9 mouse cellular contexts compared by ENCODE assay signal in the genomic region with DNA sequence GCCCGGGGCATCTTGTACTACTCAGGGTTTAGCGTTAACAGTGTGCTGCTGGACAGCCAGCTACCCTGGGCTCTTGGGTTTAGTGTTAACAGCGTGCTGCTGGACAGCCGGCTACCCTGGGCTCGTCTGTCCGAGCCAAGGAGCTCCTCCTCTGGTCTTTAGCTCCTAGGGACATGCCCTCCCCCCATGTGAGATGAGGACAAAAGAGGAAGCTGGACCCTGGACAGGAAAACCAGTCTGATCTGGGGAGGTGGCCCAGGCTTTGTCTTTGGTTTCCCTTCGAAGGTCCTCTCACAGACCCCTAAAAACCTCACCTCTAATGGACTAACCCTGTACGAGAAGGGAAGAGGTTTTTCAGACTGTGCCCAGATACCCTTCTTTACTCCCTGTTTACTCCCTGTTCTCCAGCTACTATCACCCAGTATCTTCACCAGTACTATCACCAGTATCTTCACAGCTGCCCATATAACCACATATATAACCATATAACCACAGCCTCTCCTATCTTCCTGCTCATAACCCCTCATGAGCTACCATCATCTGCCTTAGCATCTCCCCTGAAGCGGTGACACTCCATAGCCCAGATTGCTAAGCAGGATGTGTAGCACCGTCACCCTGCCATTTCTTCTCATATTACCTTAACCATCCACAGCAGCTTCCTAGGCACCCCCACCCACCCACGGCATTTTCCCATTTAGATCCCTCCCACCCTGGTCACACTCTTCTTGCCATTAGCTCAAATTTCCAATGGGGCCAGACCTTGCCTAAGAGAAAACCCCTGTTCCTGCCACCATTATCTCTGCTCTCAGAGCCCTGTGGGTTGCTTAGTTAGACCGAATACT. TPM values are rescaled to one million over a fixed set of nuclear protein-coding genes. Genes with fewer than 3 reads are reported as not detected.
DNase-seq lines count a peak whose midpoint lies in the region; ATAC-seq and TF ChIP-seq lines count a peak whose summit lies in the region.
"Had no signal": no experiment of that assay in that cellular context is flagged by ENCODE, and none has a peak within 500 bp of the region (broad histone marks: within the 10 kb centered on the region; RNA-seq: fewer than 3 reads in every experiment).

No protein-coding gene starts in this region.

- H3K4me2 ChIP-seq in intestine, embryonic 16.5 days (ENCODE audit: low read depth, low read length): peak overlapping the region; percentile 84
- no peak overlapping the region for H3K4me2 ChIP-seq in forebrain, embryonic 11.5 days (ENCODE audit: low read depth, low read length, severe bottlenecking)

- peak; percentile 36 for DNase-seq in kidney, adult 2 months
- no peak for DNase-seq in kidney, adult 11 months
- peak; percentile 53 for DNase-seq in lung, postnatal 10 days
- no peak for DNase-seq in forebrain, embryonic 11.5 days (ENCODE audit: low spot score)
- DNase-seq in right cerebral cortex, adult 2 months (ENCODE audit: low spot score in 2 of 2): no peak
- no peak for DNase-seq in cerebellum, postnatal 14 days

- no peaks in the 10 kb centered on the region for H3K9me3 ChIP-seq in intestine, embryonic 16.5 days (ENCODE audit: control insufficient read depth, low read length)
- no peaks in the 10 kb centered on the region for H3K9me3 ChIP-seq in forebrain, embryonic 11.5 days (ENCODE audit: control insufficient read depth, low read length)

- TF ChIP-seq CTCF in kidney, adult 2 months (conservative IDR thresholded peaks at IDR 0.05; ENCODE audit: insufficient read depth, insufficient read length, low read depth, low read length): no peak
- TF ChIP-seq CTCF in cortical plate, adult 2 months (IDR thresholded peaks at IDR 0.05; ENCODE audit: extremely low read depth, insufficient read depth, low read length): no peak

- no peak for ATAC-seq in intestine, embryonic 16.5 days
- no peak for ATAC-seq in forebrain, embryonic 11.5 days (replicated peaks; ENCODE audit: low FRiP score)
- ATAC-seq: Patski had no signal

- WGBS in kidney, adult 2 months: 53% methylated on average over 12 of the region's 12 CpGs
- WGBS in intestine, embryonic 16.5 days: 62% methylated on average over 12 of the region's 12 CpGs
- WGBS in forebrain, embryonic 11.5 days: 55% methylated on average over 12 of the region's 12 CpGs

- no peak for TF ChIP-seq POLR2A in kidney, adult 2 months (IDR thresholded peaks at IDR 0.05; ENCODE audit: low read depth, low read length)
- no peak for TF ChIP-seq POLR2A in cortical plate, adult 2 months (IDR thresholded peaks at IDR 0.05; ENCODE audit: extremely low read depth, insufficient read depth, low read length)

- H3K9ac ChIP-seq in intestine, embryonic 16.5 days (ENCODE audit: low read depth, low read length): peak overlapping the region; percentile 48; the same call in 1 of the 2 replicates
- H3K9ac ChIP-seq in forebrain, embryonic 11.5 days (ENCODE audit: low read length): no peak overlapping the region

- peaks cover 26% of the 10 kb centered on the region for H3K4me1 ChIP-seq in kidney, adult 2 months (ENCODE audit: control insufficient read depth, insufficient read depth, low read length)
- peaks cover 3% of the 10 kb centered on the region; the same call in 1 of the 2 replicates for H3K4me1 ChIP-seq in cortical plate, adult 2 months (ENCODE audit: control insufficient read depth, insufficient read depth, low read length)
- peaks cover 70% of the 10 kb centered on the region for H3K4me1 ChIP-seq in intestine, embryonic 16.5 days (ENCODE audit: control insufficient read depth, insufficient read depth, low read length)
- H3K4me1 ChIP-seq in forebrain, embryonic 11.5 days (replicated peaks; ENCODE audit: control insufficient read depth, insufficient read depth, low read length): peaks cover 3% of the 10 kb centered on the region; the same call in 1 of the 2 replicates

- H3K27me3 ChIP-seq in kidney, adult 2 months (replicated peaks; ENCODE audit: control insufficient read depth, insufficient read depth, low read length): no peaks in the 10 kb centered on the region
- no peaks in the 10 kb centered on the region for H3K27me3 ChIP-seq in intestine, embryonic 16.5 days (replicated peaks; ENCODE audit: control insufficient read depth, insufficient read depth, low read length)
- H3K27me3 ChIP-seq in forebrain, embryonic 11.5 days (ENCODE audit: control insufficient read depth, insufficient read depth, low read length): no peaks in the 10 kb centered on the region
- H3K27me3 ChIP-seq: Patski had no signal

- H3K36me3 ChIP-seq in kidney, adult 2 months (ENCODE audit: control insufficient read depth, insufficient read depth, low read length): no peaks in the 10 kb centered on the region
- H3K36me3 ChIP-seq in intestine, embryonic 16.5 days (ENCODE audit: control insufficient read depth, insufficient read depth, low read length): no peaks in the 10 kb centered on the region
- H3K36me3 ChIP-seq in forebrain, embryonic 11.5 days (ENCODE audit: control insufficient read depth, insufficient read depth, low read length): no peaks in the 10 kb centered on the region

- no peak overlapping the region for H3K4me3 ChIP-seq in kidney, adult 2 months (ENCODE audit: insufficient read depth, low read depth, low read length)
- no peak overlapping the region for H3K4me3 ChIP-seq in cortical plate, adult 2 months (ENCODE audit: insufficient read depth, low read length)
- peak overlapping the region; percentile 4; the same call in 1 of the 2 replicates for H3K4me3 ChIP-seq in intestine, embryonic 16.5 days (ENCODE audit: low read length)
- H3K4me3 ChIP-seq in forebrain, embryonic 11.5 days (ENCODE audit: low read depth, low read length): no peak overlapping the region

- H3K27ac ChIP-seq in kidney, adult 2 months (ENCODE audit: insufficient read depth, low read depth, low read length): no peak overlapping the region
- peak overlapping the region; percentile 70 for H3K27ac ChIP-seq in cortical plate, adult 2 months (ENCODE audit: insufficient read depth, low read length)
- peak overlapping the region; percentile 31; the same call in 1 of the 2 replicates for H3K27ac ChIP-seq in intestine, embryonic 16.5 days (ENCODE audit: low read length)
- no peak overlapping the region for H3K27ac ChIP-seq in forebrain, embryonic 11.5 days (ENCODE audit: low read depth, low read length)

RNA-seq across cellular contexts. Expression of a gene that starts 8.7 kb away (rescaled TPM):
- 39.2 and 52.3 TPM in 2 replicates for polyA plus RNA-seq in kidney, adult 2 months (2012; rRNA removed)
- 50.9 and 55.1 TPM in 2 replicates for polyA plus RNA-seq in cortical plate, adult 2 months (2012; rRNA removed)
- polyA plus RNA-seq in intestine, embryonic 16.5 days (2015; fragmentation: Nextera tagmentation; extraction: Ambion mirVana): 69.4 and 71.3 TPM in 2 replicates
- 32.2 and 37.2 TPM in 2 replicates for polyA plus RNA-seq in forebrain, embryonic 11.5 days (2014; fragmentation: Nextera tagmentation; extraction: Ambion mirVana)

RNA-seq across cellular contexts. Expression of a gene that starts 20.4 kb away (rescaled TPM):
- polyA plus RNA-seq in kidney, adult 2 months (2012; rRNA removed): 33.6 and 37.0 TPM in 2 replicates
- 75.4 and 75.7 TPM in 2 replicates for polyA plus RNA-seq in cortical plate, adult 2 months (2012; rRNA removed)
- polyA plus RNA-seq in intestine, embryonic 16.5 days (2015; fragmentation: Nextera tagmentation; extraction: Ambion mirVana): 20.9 and 21.1 TPM in 2 replicates
- polyA plus RNA-seq in forebrain, embryonic 11.5 days (2014; fragmentation: Nextera tagmentation; extraction: Ambion mirVana): 12.3 and 14.3 TPM in 2 replicates

RNA-seq across cellular contexts. Expression of a gene that starts 37.2 kb away (rescaled TPM):
- polyA plus RNA-seq in kidney, adult 2 months (2012; rRNA removed): 50.8 and 65.9 TPM in 2 replicates
- polyA plus RNA-seq in cortical plate, adult 2 months (2012; rRNA removed): 29.1 and 29.9 TPM in 2 replicates
- 121 and 126 TPM in 2 replicates for polyA plus RNA-seq in intestine, embryonic 16.5 days (2015; fragmentation: Nextera tagmentation; extraction: Ambion mirVana)
- 54.5 and 58.8 TPM in 2 replicates for polyA plus RNA-seq in forebrain, embryonic 11.5 days (2014; fragmentation: Nextera tagmentation; extraction: Ambion mirVana)

RNA-seq across cellular contexts. Expression of a gene that starts 37.2 kb away (rescaled TPM):
- 13.0 and 13.3 TPM in 2 replicates for polyA plus RNA-seq in kidney, adult 2 months (2012; rRNA removed)
- 16.2 and 17.1 TPM in 2 replicates for polyA plus RNA-seq in cortical plate, adult 2 months (2012; rRNA removed)
- 27.5 and 27.9 TPM in 2 replicates for polyA plus RNA-seq in intestine, embryonic 16.5 days (2015; fragmentation: Nextera tagmentation; extraction: Ambion mirVana)
- 46.3 and 50.0 TPM in 2 replicates for polyA plus RNA-seq in forebrain, embryonic 11.5 days (2014; fragmentation: Nextera tagmentation; extraction: Ambion mirVana)

Comparison
In these comparisons a context has a peak if more than half of its experiments do, and no peak if none do; other contexts are left out.
1. DNase-seq: peak in kidney, adult 2 months (single experiment) and lung, postnatal 10 days (single experiment); none in kidney, adult 11 months (single experiment), forebrain, embryonic 11.5 days (single experiment), right cerebral cortex, adult 2 months (0 of 2) and cerebellum, postnatal 14 days (0 of 2).
2. H3K27ac ChIP-seq: peak in cortical plate, adult 2 months (single experiment) and intestine, embryonic 16.5 days (single experiment); none in kidney, adult 2 months (single experiment) and forebrain, embryonic 11.5 days (single experiment).